Mouse (Mus musculus) layer of hippocampus, adult 18-20 months (tissue): ENCODE data around the gene Vmn1r80. TPM values are rescaled to one million over a fixed set of nuclear protein-coding genes. Genes with fewer than 3 reads are reported as not detected.
"Not testable (repeated sequence)": the region's sequence is repeated elsewhere in the genome, so short reads cannot be mapped to it uniquely, and the experiment has no call there.

ENCODE experiments used
- DNase-seq, 2 experiments: peaks; one replicate each; pipeline ENCODE4 v3.0.0; 2022; ENCODE audit warnings: low spot score in 2 of 2
- long read RNA-seq: library from polyadenylated mRNA; stranded (forward); transcript quantifications from one replicate; pipeline ENCODE4 v2.0.0, GENCODE M21; 2021
- total RNA-seq, 2 experiments: library from RNA; stranded (reverse); gene quantifications; 2 replicates each; pipeline ENCODE4 v1.2.3; 2021

The Vmn1r80 gene
- total RNA-seq, result not detected
- long read RNA-seq, result 0 reads

DNA sequence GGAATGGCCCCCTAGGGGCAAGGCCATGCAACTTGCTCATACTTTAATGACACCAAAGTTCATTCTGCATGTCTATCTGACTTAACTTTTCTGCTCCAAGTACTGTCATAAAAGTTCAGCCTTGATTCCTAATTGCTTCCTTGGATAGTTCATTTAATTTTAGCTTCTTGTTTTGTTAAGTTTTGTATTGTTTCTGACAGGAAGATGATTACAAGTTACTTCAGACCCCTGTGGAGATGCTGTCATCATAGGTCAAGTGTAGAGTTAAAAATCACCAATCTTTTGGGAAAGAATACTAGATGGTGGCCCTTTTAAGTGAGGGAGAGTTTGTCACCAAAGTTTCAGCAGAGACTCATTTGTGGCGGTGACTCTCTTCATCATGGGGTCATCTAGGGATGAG is at the start of gene Vmn1r80:
Vmn1r80 (plus strand) TSS at position 301 of the 400 bp plus-strand sequence.
- DNase-seq, result no peak

GRCm38 (mm10) chr7:12149957-12150356 is 39.1 kb upstream of the Vmn1r80 start, which contains the start of gene Vmn1r78:
Gene Vmn1r78 (plus strand): TSS chr7:12150257.
- DNase-seq, result no peak

- not testable (repeated sequence) for DNase-seq
Measured at GRCm38 (mm10) chr7:12156463-12156862, 32.6 kb upstream of the Vmn1r80 start.

DNA sequence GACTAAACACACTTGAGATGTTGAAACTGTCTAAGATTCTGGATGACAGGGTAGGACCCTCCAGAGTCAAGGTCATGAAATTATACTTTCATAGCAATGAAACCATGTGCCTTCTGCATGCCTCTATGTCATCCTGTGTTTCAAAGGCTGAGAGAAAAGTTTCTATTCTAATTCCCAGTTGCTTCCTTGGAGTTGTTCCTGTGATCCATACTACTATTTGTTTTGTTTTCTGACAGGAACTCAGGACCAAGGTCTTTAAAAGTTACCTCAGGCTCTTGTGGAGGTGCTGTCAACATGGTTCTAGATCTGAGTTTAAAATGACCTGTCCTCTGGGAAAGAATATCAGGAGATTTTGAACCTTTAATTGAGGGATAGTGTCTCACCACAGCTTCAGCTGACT is 18.1 kb upstream of the Vmn1r80 start, which contains the start of gene Vmn1r79:
Vmn1r79 (plus strand) TSS at position 301 of the 400 bp plus-strand sequence.
- not testable (repeated sequence) for DNase-seq

- DNase-seq, result not testable (repeated sequence)
Measured at GRCm38 (mm10) chr7:12172926-12173325, 16.2 kb upstream of the Vmn1r80 start.

- no peak for DNase-seq
Measured at GRCm38 (mm10) chr7:12204141-12204540, 15.1 kb downstream of the Vmn1r80 start.

Other genes with a start within 250 kb of the Vmn1r80 start
- not detected for gene Vmn1r77, start 152.5 kb upstream of the Vmn1r80 start, total RNA-seq
- gene Vmn1r78, start 39.0 kb upstream of the Vmn1r80 start, total RNA-seq, result not detected
- not detected for gene Vmn1r79, start 18.0 kb upstream of the Vmn1r80 start, total RNA-seq
- not detected for gene Vmn1r81, start 79.0 kb downstream of the Vmn1r80 start, total RNA-seq
- gene Vmn1r82, start 111.1 kb downstream of the Vmn1r80 start, total RNA-seq, result not detected
- not detected for gene Vmn1r83, start 140.2 kb downstream of the Vmn1r80 start, total RNA-seq
- not detected for gene Vmn1r84, start 180.0 kb downstream of the Vmn1r80 start, total RNA-seq
- 10 to 100 TPM; 11.2 to 12.2 TPM for gene Zfp551, start 233.5 kb downstream of the Vmn1r80 start, total RNA-seq